26 mouse cellular contexts compared by ENCODE assay signal in genomic region chr8:8802761-8803340, GRCm38 (mm10).
DNase-seq lines count a peak whose midpoint lies in the region; ATAC-seq and TF ChIP-seq lines count a peak whose summit lies in the region.
"Had no signal": no experiment of that assay in that cellular context is flagged by ENCODE, and none has a peak within 500 bp of the region (broad histone marks: within the 10 kb centered on the region; RNA-seq: fewer than 3 reads in every experiment).

No protein-coding gene starts in this region.

- H3K36me3 ChIP-seq in hindbrain, embryonic 11.5 days (ENCODE audit: control insufficient read depth, insufficient read depth, low read length): no peaks in the 10 kb centered on the region
- no peaks in the 10 kb centered on the region for H3K36me3 ChIP-seq in hindbrain, embryonic 10.5 days
- no peaks in the 10 kb centered on the region for H3K36me3 ChIP-seq in forebrain, postnatal 0 days (ENCODE audit: insufficient read depth)
- H3K36me3 ChIP-seq in hindbrain, postnatal 0 days (ENCODE audit: insufficient read depth, low read length): no peaks in the 10 kb centered on the region
- H3K36me3 ChIP-seq: heart, embryonic 10.5 days; intestine, embryonic 15.5 days; liver, embryonic 13.5 days; neural tube, embryonic 12.5 days; stomach, embryonic 15.5 days had no signal

- no peaks in the 10 kb centered on the region for H3K27me3 ChIP-seq in hindbrain, embryonic 11.5 days (ENCODE audit: control insufficient read depth, insufficient read depth, low read length)
- H3K27me3 ChIP-seq in hindbrain, embryonic 10.5 days (ENCODE audit: insufficient read depth, poor library complexity, severe bottlenecking): no peaks in the 10 kb centered on the region
- H3K27me3 ChIP-seq in forebrain, postnatal 0 days (ENCODE audit: insufficient read depth, low read length): no peaks in the 10 kb centered on the region
- no peaks in the 10 kb centered on the region for H3K27me3 ChIP-seq in hindbrain, postnatal 0 days (ENCODE audit: insufficient read depth, low read length)
- H3K27me3 ChIP-seq: intestine, embryonic 15.5 days; liver, embryonic 13.5 days; megakaryocyte, embryonic 14.5 days; neural tube, embryonic 12.5 days; stomach, embryonic 15.5 days had no signal

- no peaks in the 10 kb centered on the region for H3K9me3 ChIP-seq in hindbrain, embryonic 11.5 days (ENCODE audit: control insufficient read depth, low read length)
- H3K9me3 ChIP-seq in hindbrain, embryonic 10.5 days: no peaks in the 10 kb centered on the region
- no peaks in the 10 kb centered on the region for H3K9me3 ChIP-seq in forebrain, postnatal 0 days (ENCODE audit: low read length)
- no peaks in the 10 kb centered on the region for H3K9me3 ChIP-seq in hindbrain, postnatal 0 days (ENCODE audit: low read length)
- H3K9me3 ChIP-seq: heart, embryonic 10.5 days; intestine, embryonic 15.5 days; liver, embryonic 13.5 days; neural tube, embryonic 12.5 days; stomach, embryonic 15.5 days had no signal

- no peak overlapping the region for H3K27ac ChIP-seq in hindbrain, embryonic 11.5 days (ENCODE audit: low read depth, low read length)
- H3K27ac ChIP-seq in hindbrain, embryonic 10.5 days: no peak overlapping the region
- H3K27ac ChIP-seq in forebrain, postnatal 0 days (ENCODE audit: low read depth, low read length): peak overlapping the region; percentile 41; the same call in 1 of the 2 replicates
- H3K27ac ChIP-seq in hindbrain, postnatal 0 days: no peak overlapping the region
- H3K27ac ChIP-seq: heart, embryonic 10.5 days; intestine, embryonic 15.5 days; left cerebral cortex, adult 2 months; liver, embryonic 13.5 days; neural tube, embryonic 12.5 days; stomach, embryonic 15.5 days had no signal

- ATAC-seq in hindbrain, embryonic 11.5 days (ENCODE audit: low FRiP score): 0 out of 2 replicates have a peak, but pooled peaks have one; percentile 53
- peak; percentile 93 for ATAC-seq in forebrain, postnatal 0 days
- ATAC-seq in hindbrain, postnatal 0 days: peak; percentile 82
- ATAC-seq: CD4-positive, CD25-positive, alpha-beta regulatory T cell, adult 4 months; intestine, embryonic 15.5 days had no signal

- no peak overlapping the region for H3K4me3 ChIP-seq in hindbrain, embryonic 11.5 days (ENCODE audit: low read depth, low read length)
- H3K4me3 ChIP-seq in hindbrain, embryonic 10.5 days: no peak overlapping the region
- no peak overlapping the region for H3K4me3 ChIP-seq in forebrain, postnatal 0 days (ENCODE audit: low read depth, low read length)
- H3K4me3 ChIP-seq in hindbrain, postnatal 0 days (ENCODE audit: low read length): no peak overlapping the region
- H3K4me3 ChIP-seq: heart, embryonic 10.5 days; intestine, embryonic 15.5 days; left cerebral cortex, adult 2 months; liver, embryonic 13.5 days; megakaryocyte, embryonic 14.5 days; neural tube, embryonic 12.5 days; stomach, embryonic 15.5 days had no signal

- no peak for TF ChIP-seq CTCF in brain, embryonic 14.5 days (IDR thresholded peaks at IDR 0.05; ENCODE audit: borderline replicate concordance, extremely low read depth, insufficient read depth, insufficient read length)
- TF ChIP-seq CTCF in forebrain, postnatal 0 days (IDR thresholded peaks at IDR 0.05; ENCODE audit: low read depth): no peak
- no peak for TF ChIP-seq CTCF in hindbrain, postnatal 0 days (IDR thresholded peaks at IDR 0.05; ENCODE audit: low read depth)

- no peaks in the 10 kb centered on the region for H3K4me1 ChIP-seq in hindbrain, embryonic 11.5 days (replicated peaks; ENCODE audit: control insufficient read depth, insufficient read depth, low read length)
- peaks cover 13% of the 10 kb centered on the region for H3K4me1 ChIP-seq in hindbrain, embryonic 10.5 days (replicated peaks)
- no peaks in the 10 kb centered on the region for H3K4me1 ChIP-seq in forebrain, postnatal 0 days (ENCODE audit: insufficient read depth)
- 0 out of 2 replicates have a peak, but pooled peaks cover 10% of the 10 kb centered on the region for H3K4me1 ChIP-seq in hindbrain, postnatal 0 days (ENCODE audit: insufficient read depth, low read length)
- H3K4me1 ChIP-seq: intestine, embryonic 15.5 days; liver, embryonic 13.5 days; megakaryocyte, embryonic 14.5 days; stomach, embryonic 15.5 days had no signal

- no peak overlapping the region for H3K9ac ChIP-seq in hindbrain, embryonic 11.5 days (ENCODE audit: low read depth, low read length)
- no peak overlapping the region; the same call in 1 of the 2 replicates for H3K9ac ChIP-seq in forebrain, postnatal 0 days
- no peak overlapping the region for H3K9ac ChIP-seq in hindbrain, postnatal 0 days (replicated peaks; ENCODE audit: low read length)
- H3K9ac ChIP-seq: intestine, embryonic 15.5 days; liver, embryonic 13.5 days; neural tube, embryonic 12.5 days; stomach, embryonic 15.5 days had no signal

- TF ChIP-seq POLR2A in brain, embryonic 14.5 days (IDR thresholded peaks at IDR 0.05; ENCODE audit: borderline replicate concordance, extremely low read depth, insufficient read depth, insufficient read length, poor library complexity, severe bottlenecking): no peak

- 72% methylated on average over 6 of the region's 6 CpGs for WGBS in hindbrain, embryonic 11.5 days
- 79% methylated on average over 6 of the region's 6 CpGs for WGBS in hindbrain, embryonic 10.5 days
- 42% methylated on average over 6 of the region's 6 CpGs for WGBS in forebrain, postnatal 0 days
- WGBS in hindbrain, postnatal 0 days: 36% methylated on average over 6 of the region's 6 CpGs

- H3K4me2 ChIP-seq in hindbrain, embryonic 11.5 days (replicated peaks; ENCODE audit: low read depth, low read length): no peak overlapping the region
- no peak overlapping the region for H3K4me2 ChIP-seq in forebrain, postnatal 0 days (ENCODE audit: low read depth)
- no peak overlapping the region for H3K4me2 ChIP-seq in hindbrain, postnatal 0 days (ENCODE audit: low read depth, low read length)
- H3K4me2 ChIP-seq: intestine, embryonic 15.5 days; liver, embryonic 13.5 days; neural tube, embryonic 12.5 days; stomach, embryonic 15.5 days had no signal

- DNase-seq in hindbrain, embryonic 11.5 days (ENCODE audit: low spot score): no peak
- no peak for DNase-seq in hindbrain, embryonic 10.5 days (ENCODE audit: low spot score)
- DNase-seq in brain, embryonic 14.5 days (ENCODE audit: low read depth): peak; percentile 75
- DNase-seq in forebrain, postnatal 0 days: peak; percentile 32
- peak; percentile 58 for DNase-seq in hindbrain, postnatal 0 days (ENCODE audit: low spot score)
- DNase-seq in layer of hippocampus, adult 9-11 months: no peak
- DNase-seq in layer of hippocampus, postnatal 36 days: no peak
- DNase-seq in adrenal gland, postnatal 4 days (ENCODE audit: low spot score in 2 of 2): no peak
- DNase-seq: adrenal gland, postnatal 25 days; cerebellum, adult 2 months; cerebellum, postnatal 25 days; heart, postnatal 4 days; kidney, adult 8-10 months; kidney, postnatal 10 days; liver, embryonic 13.5 days; lung, adult 2 months; right cerebral cortex, adult 18-20 months; thymus, adult 18-20 months; thymus, postnatal 36 days had no signal

Comparison
In these comparisons a context has a peak if more than half of its experiments do, and no peak if none do; other contexts are left out.
1. DNase-seq: peak in brain, embryonic 14.5 days (single experiment), forebrain, postnatal 0 days (single experiment) and hindbrain, postnatal 0 days (single experiment); none in hindbrain, embryonic 11.5 days (single experiment), hindbrain, embryonic 10.5 days (single experiment), layer of hippocampus, adult 9-11 months (single experiment), layer of hippocampus, postnatal 36 days (0 of 2) and adrenal gland, postnatal 4 days (0 of 2).
2. Peak in every context shown above with its lines, with median percentiles within 50 percentile points of each other: ATAC-seq.